Mouse (Mus musculus): ENCODE results near the gene Zpbp. TPM values are rescaled to one million over a fixed set of nuclear protein-coding genes. Genes with fewer than 3 reads are reported as not detected.

Zpbp gene
- polyA plus RNA-seq (2015; fragmentation: Nextera tagmentation; extraction: Ambion mirVana) = 0.88 and 1.1 TPM in 2 replicates

GRCm38 (mm10) chr11:11461635-11462560 is at the start of gene Zpbp, which contains the start of gene Spata48:
Gene Zpbp, minus strand, starts transcription at chr11:11462408.
Gene Spata48, plus strand, starts transcription at chr11:11462094.
- no peaks in the 10 kb centered on the region for H3K36me3 ChIP-seq
- peak within 1 kb of the TSS; percentile 84 for H3K27ac ChIP-seq
- 4% methylated on average over 61 of the region's 66 CpGs for WGBS
- H3K4me1 ChIP-seq (replicated peaks) = peaks cover 6% of the 10 kb centered on the region; the same call in 1 of the 2 replicates
- H3K4me2 ChIP-seq = peak within 1 kb of the TSS; percentile 69
- H3K9me3 ChIP-seq = no peaks in the 10 kb centered on the region
- peak within 1 kb of the TSS; percentile 78 for H3K9ac ChIP-seq
- H3K27me3 ChIP-seq = 0 out of 2 replicates have a peak, but pooled peaks cover 7% of the 10 kb centered on the region
- peak within 1 kb of the TSS; percentile 64 for H3K4me3 ChIP-seq
- ATAC-seq (ENCODE audit: low FRiP score) = peak; percentile 97

GRCm38 (mm10) chr11:11509413-11509812 is 47.2 kb upstream of the Zpbp start:
- Histone ChIP-seq H3K27ac (no peak overlapping the region), H3K4me2 (no peak overlapping the region), H3K9me3 (no peaks in the 10 kb centered on the region), H3K4me3 (no peak overlapping the region), H3K4me1 (replicated peaks) (no peaks in the 10 kb centered on the region), H3K27me3 (no peaks in the 10 kb centered on the region), H3K36me3 (no peaks in the 10 kb centered on the region), H3K9ac (no peak overlapping the region)
- WGBS = 74% methylated on average over 2 of the region's 2 CpGs
- ATAC-seq (ENCODE audit: low FRiP score) = no peak

GRCm38 (mm10) chr11:11506187-11506586 is 44.0 kb upstream of the Zpbp start:
- no peak for ATAC-seq (ENCODE audit: low FRiP score)

GRCm38 (mm10) chr11:11499944-11500343 is 37.7 kb upstream of the Zpbp start:
- Histone ChIP-seq H3K27me3 (no peaks in the 10 kb centered on the region), H3K4me2 (no peak overlapping the region), H3K27ac (no peak overlapping the region), H3K4me3 (no peak overlapping the region), H3K9me3 (no peaks in the 10 kb centered on the region), H3K9ac (no peak overlapping the region), H3K36me3 (no peaks in the 10 kb centered on the region), H3K4me1 (replicated peaks) (no peaks in the 10 kb centered on the region)
- ATAC-seq (ENCODE audit: low FRiP score) = no peak
- WGBS = 27% methylated on average over 10 of the region's 10 CpGs

More at GRCm38 (mm10) chr11:11506187-11506586, 44.0 kb upstream of the Zpbp start:
- no peaks in the 10 kb centered on the region for H3K4me1 ChIP-seq (replicated peaks)
- no peaks in the 10 kb centered on the region for H3K9me3 ChIP-seq
- no peak overlapping the region for H3K27ac ChIP-seq
- no peaks in the 10 kb centered on the region for H3K36me3 ChIP-seq
- H3K4me2 ChIP-seq = no peak overlapping the region
- H3K4me3 ChIP-seq = no peak overlapping the region
- H3K9ac ChIP-seq = no peak overlapping the region
- WGBS = 90% methylated on average over 2 of the region's 2 CpGs
- H3K27me3 ChIP-seq = no peaks in the 10 kb centered on the region

- no peaks in the 10 kb centered on the region for H3K9me3 ChIP-seq
- no peak overlapping the region for H3K4me3 ChIP-seq
- 95% methylated on average over 2 of the region's 2 CpGs for WGBS
- ATAC-seq (ENCODE audit: low FRiP score) = no peak
- no peaks in the 10 kb centered on the region for H3K27me3 ChIP-seq
- H3K36me3 ChIP-seq = no peaks in the 10 kb centered on the region
- no peaks in the 10 kb centered on the region for H3K4me1 ChIP-seq (replicated peaks)
- H3K27ac ChIP-seq = no peak overlapping the region
- H3K4me2 ChIP-seq = no peak overlapping the region
- H3K9ac ChIP-seq = no peak overlapping the region
These were observed 33.5 kb upstream of the Zpbp start for GRCm38 (mm10) chr11:11495697-11496096.

GRCm38 (mm10) chr11:11492044-11492443 is 29.8 kb upstream of the Zpbp start:
- Histone ChIP-seq H3K4me3 (no peak overlapping the region), H3K4me1 (replicated peaks) (no peaks in the 10 kb centered on the region), H3K27ac (no peak overlapping the region), H3K27me3 (no peaks in the 10 kb centered on the region), H3K4me2 (no peak overlapping the region), H3K36me3 (no peaks in the 10 kb centered on the region), H3K9me3 (no peaks in the 10 kb centered on the region), H3K9ac (no peak overlapping the region)
- no peak for ATAC-seq (ENCODE audit: low FRiP score)
- WGBS = 61% methylated on average over 5 of the region's 5 CpGs

- H3K9me3 ChIP-seq = no peaks in the 10 kb centered on the region
- 63% methylated on average over 8 of the region's 8 CpGs for WGBS
- no peak overlapping the region for H3K4me2 ChIP-seq
- H3K36me3 ChIP-seq = no peaks in the 10 kb centered on the region
- no peak overlapping the region for H3K9ac ChIP-seq
- no peak overlapping the region for H3K27ac ChIP-seq
- no peak overlapping the region for H3K4me3 ChIP-seq
- no peaks in the 10 kb centered on the region for H3K27me3 ChIP-seq
- H3K4me1 ChIP-seq (replicated peaks) = no peaks in the 10 kb centered on the region
- ATAC-seq (ENCODE audit: low FRiP score) = no peak
These were observed 22.2 kb upstream of the Zpbp start for GRCm38 (mm10) chr11:11484378-11484777.

GRCm38 (mm10) chr11:11468924-11469323 is 6.7 kb upstream of the Zpbp start:
- no peaks in the 10 kb centered on the region for H3K4me1 ChIP-seq (replicated peaks)
- no peaks in the 10 kb centered on the region for H3K9me3 ChIP-seq
- peaks cover 11% of the 10 kb centered on the region; the same call in 1 of the 2 replicates for H3K27me3 ChIP-seq
- H3K9ac ChIP-seq = no peak overlapping the region
- no peak overlapping the region for H3K4me2 ChIP-seq
- H3K36me3 ChIP-seq = no peaks in the 10 kb centered on the region
- ATAC-seq (ENCODE audit: low FRiP score) = no peak
- H3K27ac ChIP-seq = no peak overlapping the region
- no peak overlapping the region for H3K4me3 ChIP-seq

- Histone ChIP-seq H3K4me1 (replicated peaks) (peaks cover 6% of the 10 kb centered on the region; the same call in 1 of the 2 replicates), H3K36me3 (no peaks in the 10 kb centered on the region), H3K27me3 (peaks cover 8% of the 10 kb centered on the region; the same call in 1 of the 2 replicates), H3K4me2 (peak overlapping the region; percentile 69), H3K9ac (peak overlapping the region; percentile 78), H3K4me3 (peak overlapping the region; percentile 64), H3K27ac (peak overlapping the region; percentile 84; the same call in 1 of the 2 replicates), H3K9me3 (no peaks in the 10 kb centered on the region)
- ATAC-seq (ENCODE audit: low FRiP score) = no peak
- WGBS = 84% methylated on average over 5 of the region's 5 CpGs
These were observed 318 bp upstream of the Zpbp start for GRCm38 (mm10) chr11:11462561-11462890.

- H3K27me3 ChIP-seq = no peaks in the 10 kb centered on the region
- H3K9me3 ChIP-seq = no peaks in the 10 kb centered on the region
- H3K9ac ChIP-seq = no peak overlapping the region
- no peak overlapping the region for H3K4me3 ChIP-seq
- H3K36me3 ChIP-seq = no peaks in the 10 kb centered on the region
- no peak for ATAC-seq (ENCODE audit: low FRiP score)
- 40% methylated on average over 2 of the region's 2 CpGs for WGBS
- H3K4me1 ChIP-seq (replicated peaks) = no peaks in the 10 kb centered on the region
- H3K4me2 ChIP-seq = no peak overlapping the region
- no peak overlapping the region for H3K27ac ChIP-seq
These were observed 7.2 kb downstream of the Zpbp start for GRCm38 (mm10) chr11:11455037-11455436.

- H3K4me3 ChIP-seq = no peak overlapping the region
These were observed 44.9 kb downstream of the Zpbp start for GRCm38 (mm10) chr11:11417356-11417755.

GRCm38 (mm10) chr11:11414188-11414587 is 48.0 kb downstream of the Zpbp start:
- Histone ChIP-seq H3K4me1 (replicated peaks) (no peaks in the 10 kb centered on the region), H3K4me2 (no peak overlapping the region), H3K27ac (no peak overlapping the region), H3K9ac (no peak overlapping the region), H3K36me3 (no peaks in the 10 kb centered on the region), H3K9me3 (no peaks in the 10 kb centered on the region), H3K4me3 (no peak overlapping the region), H3K27me3 (no peaks in the 10 kb centered on the region)
- WGBS = 90% methylated on average over 5 of the region's 5 CpGs
- ATAC-seq (ENCODE audit: low FRiP score) = no peak

More at GRCm38 (mm10) chr11:11417356-11417755, 44.9 kb downstream of the Zpbp start:
- Histone ChIP-seq H3K4me1 (replicated peaks) (no peaks in the 10 kb centered on the region), H3K9me3 (no peaks in the 10 kb centered on the region), H3K4me2 (no peak overlapping the region), H3K9ac (no peak overlapping the region), H3K36me3 (no peaks in the 10 kb centered on the region), H3K27me3 (no peaks in the 10 kb centered on the region), H3K27ac (no peak overlapping the region)
- WGBS = 86% methylated on average over 2 of the region's 2 CpGs
- ATAC-seq (ENCODE audit: low FRiP score) = no peak

- no peak overlapping the region for H3K9ac ChIP-seq
- no peak overlapping the region for H3K4me2 ChIP-seq
- ATAC-seq (ENCODE audit: low FRiP score) = no peak
- no peaks in the 10 kb centered on the region for H3K27me3 ChIP-seq
- H3K27ac ChIP-seq = no peak overlapping the region
- H3K9me3 ChIP-seq = no peaks in the 10 kb centered on the region
- no peak overlapping the region for H3K4me3 ChIP-seq
- no peaks in the 10 kb centered on the region for H3K4me1 ChIP-seq (replicated peaks)
- no peaks in the 10 kb centered on the region for H3K36me3 ChIP-seq
- WGBS = 83% methylated on average over 5 of the region's 5 CpGs
These were observed 67.5 kb downstream of the Zpbp start for GRCm38 (mm10) chr11:11394686-11395085.
